Mouse (Mus musculus): ENCODE data around the gene Erf.

Gene Erf

DNA sequence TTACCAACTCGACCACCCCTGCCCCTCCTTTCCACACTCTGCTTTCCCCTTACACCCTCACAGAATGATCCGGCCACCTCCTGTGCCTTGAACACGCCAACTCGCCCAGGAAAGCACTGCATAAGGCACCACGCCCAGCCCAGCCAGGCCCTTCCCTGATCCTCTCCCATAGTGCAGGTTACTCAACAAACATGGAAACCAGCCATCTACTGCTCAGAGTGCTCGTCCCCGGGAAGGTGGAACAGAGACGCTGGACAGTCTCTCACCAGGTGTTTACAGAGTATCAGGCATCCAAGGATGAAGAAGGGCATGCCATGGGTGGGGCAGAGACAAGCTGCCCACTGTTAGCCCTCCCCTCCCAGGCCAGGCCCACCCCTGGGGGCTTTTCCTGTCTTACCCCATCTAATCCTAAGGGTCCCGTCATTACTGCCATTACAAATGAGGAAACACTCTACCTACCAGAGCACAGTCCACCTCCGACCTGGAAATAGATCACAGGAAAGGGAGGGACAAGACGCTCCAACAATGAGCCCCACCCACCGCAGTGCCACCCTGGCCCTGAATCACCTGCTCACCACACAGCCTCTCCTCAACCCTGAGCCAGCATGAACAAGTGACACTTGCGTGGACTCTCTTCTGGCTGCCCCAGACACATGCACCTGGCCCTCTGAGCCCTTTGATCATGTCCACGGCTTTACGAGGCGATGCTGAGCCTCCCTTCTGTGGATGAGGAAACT lies 44.3 kb downstream of the Erf start:
- DNase-seq (ENCODE audit: low spot score) = no peak

DNA sequence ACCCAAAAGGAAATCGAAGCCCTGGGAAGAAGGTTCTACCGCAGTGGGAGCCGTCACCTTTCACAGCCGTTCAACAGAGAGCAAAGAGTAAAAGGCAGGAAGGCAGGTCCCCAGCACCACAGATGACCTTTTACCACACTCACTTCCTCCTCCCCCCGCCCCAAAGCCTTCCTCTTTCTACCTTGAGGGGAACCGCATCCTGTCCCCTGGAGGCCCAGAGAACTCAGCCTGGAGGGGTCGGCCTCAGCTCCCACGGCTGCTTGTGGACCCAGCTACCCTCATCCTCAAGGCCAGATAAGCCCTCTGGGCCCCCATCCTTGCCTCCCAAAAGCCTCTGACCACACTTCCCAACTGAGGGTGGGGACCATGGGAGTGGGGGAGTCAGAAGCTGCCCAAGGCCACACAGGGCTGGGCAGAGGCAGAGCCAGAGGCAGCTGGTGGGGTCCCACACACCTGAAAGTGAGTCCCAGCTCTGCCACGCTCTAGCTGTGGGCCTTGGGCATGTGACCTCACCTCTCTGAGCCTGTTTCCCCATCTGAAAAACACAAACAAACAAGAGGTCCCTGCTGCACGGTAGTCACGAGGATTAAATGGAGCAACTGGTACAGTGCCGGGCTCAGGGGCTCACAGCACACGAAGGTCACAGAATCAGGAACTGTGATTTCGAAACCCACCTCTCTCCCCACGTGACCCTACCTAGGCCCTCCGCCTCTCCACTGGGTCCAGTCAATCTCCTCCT lies 45.0 kb downstream of the Erf start:
- no peak for DNase-seq (ENCODE audit: low spot score)

DNA sequence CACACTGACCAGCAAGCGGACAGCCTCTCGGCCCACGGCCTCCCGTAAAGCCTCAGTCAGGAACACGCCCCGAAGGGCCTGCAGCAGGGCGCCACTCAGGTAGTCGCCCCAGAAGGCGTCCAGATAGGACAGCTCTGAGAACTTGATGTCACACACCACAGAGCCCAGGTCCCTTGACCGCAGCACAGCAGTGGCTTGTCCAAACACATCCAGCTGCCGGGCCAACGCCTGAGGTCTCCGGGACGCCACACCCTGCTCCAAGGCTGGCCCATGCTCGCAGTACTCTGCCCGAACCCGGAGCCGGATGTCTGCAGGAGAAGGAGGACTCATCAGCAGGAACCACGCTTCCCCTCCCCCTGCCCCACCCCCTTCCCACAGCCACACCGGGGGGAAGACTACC lies 46.9 kb downstream of the Erf start:
- DNase-seq (ENCODE audit: low spot score) = no peak

DNA sequence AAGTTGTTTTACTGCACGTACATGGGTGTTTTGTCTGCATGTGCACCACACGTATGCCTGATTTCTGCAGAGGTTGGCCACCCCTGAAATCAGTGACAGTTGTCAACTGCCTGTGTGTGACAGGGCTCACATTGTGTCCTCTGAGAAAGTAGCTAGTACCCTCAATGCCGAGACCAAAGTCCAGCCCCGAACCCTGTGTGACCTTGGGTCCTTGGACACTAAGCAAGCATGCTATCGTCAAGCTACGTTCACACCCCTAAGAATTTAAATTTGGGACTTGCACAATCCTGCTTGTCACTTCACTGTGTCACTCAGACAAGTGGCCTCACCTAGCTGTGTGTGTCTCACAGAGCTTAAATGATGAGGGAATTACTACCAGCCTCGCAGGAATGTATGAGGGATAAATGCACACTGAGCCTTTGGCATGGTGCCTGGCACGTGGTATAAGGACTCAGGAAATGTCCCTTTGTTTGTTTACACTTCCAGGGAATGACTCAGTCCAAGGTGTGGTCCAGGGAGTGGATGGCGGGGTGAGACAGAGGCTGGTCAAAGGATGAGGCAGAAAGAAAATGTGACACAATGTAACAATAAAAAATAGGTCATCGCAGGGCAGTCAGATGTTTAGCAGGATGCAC lies 53.1 kb downstream of the Erf start:
- no peak for DNase-seq (ENCODE audit: low spot score)

DNA sequence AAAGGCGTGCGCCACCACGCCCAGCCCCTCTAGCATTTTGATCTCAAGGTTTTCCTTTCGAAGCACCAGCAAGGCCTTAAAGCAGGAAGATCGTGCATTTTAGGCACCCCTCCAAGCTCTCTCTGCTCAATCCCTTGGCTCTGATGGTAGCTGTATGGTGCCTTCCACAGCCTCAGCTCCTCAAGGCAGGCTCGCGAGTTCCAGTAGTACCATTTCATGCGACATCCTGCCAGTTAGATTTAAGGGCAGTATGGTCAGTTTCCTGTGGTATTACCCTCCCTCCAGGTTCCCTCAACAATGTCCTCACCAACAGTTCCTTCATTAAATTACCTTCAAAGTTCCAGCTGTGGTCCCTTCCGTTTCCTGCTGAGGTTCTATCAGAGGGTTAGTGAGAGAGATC lies 54.5 kb downstream of the Erf start:
- DNase-seq (ENCODE audit: low spot score) = no peak

DNA sequence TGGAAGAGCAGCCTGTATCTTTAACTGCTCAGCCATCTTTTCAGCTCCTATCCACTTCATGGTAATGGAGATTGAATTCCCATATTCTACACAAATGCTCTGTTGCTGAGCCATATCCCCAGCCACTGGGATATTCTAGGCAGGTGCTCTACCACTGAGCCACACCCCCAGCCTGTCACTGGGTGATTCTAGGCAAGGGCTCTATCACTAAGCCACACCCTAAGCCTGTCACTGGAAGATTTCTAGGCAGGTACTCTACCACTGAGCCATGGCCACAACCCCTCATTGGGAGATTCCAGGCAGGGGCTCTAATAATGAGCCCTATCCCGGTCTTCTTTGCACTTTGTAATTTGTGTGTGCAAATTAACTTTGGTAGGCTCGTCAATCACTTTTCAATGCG lies 55.4 kb downstream of the Erf start:
- DNase-seq (ENCODE audit: low spot score) = no peak

Measured in ovary, postnatal 36 days (tissue).